Mouse (Mus musculus) heart, embryonic 12.5 days (tissue): Measurements from ENCODE around the gene Gm21985. TPM values are rescaled to one million over a fixed set of nuclear protein-coding genes. Genes with fewer than 3 reads are reported as not detected.

Source experiments
- ATAC-seq: fragments of 200-750 bp; cut with Nextera tagmentation; 2 replicates; pipeline ENCODE4 v1.8.0; 2017; ENCODE audit warnings: moderate TSS enrichment, moderate library complexity; ENCODE audit not compliant: insufficient number of reproducible peaks, low FRiP score
- H3K27ac ChIP-seq: fragments of 300-500 bp; sonication (generic); 2 replicates; pipeline ENCODE4 v1.5.1; 2016; ENCODE audit warnings: mild to moderate bottlenecking, moderate library complexity; ENCODE audit not compliant: poor library complexity, severe bottlenecking
- H3K27me3 ChIP-seq: fragments of 300-500 bp; sonication (generic); replicated peaks from 2 replicates; pipeline ENCODE4 v1.6.1; 2016; ENCODE audit warnings: mild to moderate bottlenecking, moderate library complexity
- H3K36me3 ChIP-seq: fragments of 300-500 bp; sonication (generic); 2 replicates; pipeline ENCODE4 v1.6.1; 2016; ENCODE audit warnings: mild to moderate bottlenecking, moderate library complexity
- H3K4me1 ChIP-seq: fragments of 300-500 bp; sonication (generic); replicated peaks from 2 replicates; pipeline ENCODE4 v1.6.1; 2016; ENCODE audit warnings: mild to moderate bottlenecking
- H3K4me2 ChIP-seq: fragments of 300-500 bp; sonication (generic); 2 replicates; pipeline ENCODE4 v1.6.1; 2016; ENCODE audit warnings: mild to moderate bottlenecking, moderate library complexity
- H3K4me3 ChIP-seq: fragments of 300-500 bp; sonication (generic); 2 replicates; pipeline ENCODE4 v1.5.1; 2016; ENCODE audit warnings: mild to moderate bottlenecking
- H3K9ac ChIP-seq: fragments of 300-500 bp; sonication (generic); 2 replicates; pipeline ENCODE4 v1.6.1; 2016; ENCODE audit warnings: mild to moderate bottlenecking, moderate library complexity
- H3K9me3 ChIP-seq: fragments of 300-500 bp; sonication (generic); replicated peaks from 2 replicates; pipeline ENCODE4 v1.6.1; 2016; ENCODE audit warnings: mild to moderate bottlenecking, moderate library complexity
- WGBS: fragments of 180-500 bp; shearing (Covaris S2); methylation state at CpG from one replicate; pipeline ENCODE4 v1.1.7; 2016; 5-methylcytosine and 5-hydroxymethylcytosine counted together
- polyA plus RNA-seq: library from polyadenylated mRNA; unstranded; fragments of >200 nt; fragmentation: Nextera tagmentation; extraction: Ambion mirVana; gene quantifications from 2 replicates; pipeline ENCODE4 v1.2.1, GENCODE M21; 2016

Gm21985 gene
- not detected in 2 replicates for polyA plus RNA-seq

DNA sequence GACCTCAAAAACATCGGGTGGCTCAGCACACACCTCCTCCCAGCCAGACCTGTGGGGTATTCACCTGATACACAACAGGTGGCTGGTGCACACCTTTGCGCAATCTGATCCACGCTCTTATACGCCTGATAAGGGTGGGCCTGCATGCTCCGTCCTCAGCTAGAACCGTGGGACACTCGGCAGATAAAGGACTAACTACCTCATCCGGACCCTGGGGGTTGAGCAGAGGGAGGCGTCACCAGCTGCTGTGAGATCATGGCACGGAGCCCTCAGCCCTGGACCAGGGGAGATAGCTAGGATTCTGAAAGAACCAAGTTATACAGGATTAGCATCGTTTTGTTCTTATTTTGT lies at the start of gene Gm21985:
Gm21985 (plus strand) TSS at position 73 of the 351 bp plus-strand sequence.
- 1% methylated on average over 11 of the region's 11 CpGs for WGBS
- H3K4me2 ChIP-seq: peak within 1 kb of the TSS; percentile 89
- peaks cover 31% of the 10 kb centered on the region for H3K4me1 ChIP-seq
- peak within 1 kb of the TSS; percentile 91 for H3K9ac ChIP-seq
- H3K27ac ChIP-seq: peak within 1 kb of the TSS; percentile 95
- no peaks in the 10 kb centered on the region for H3K36me3 ChIP-seq
- no peaks in the 10 kb centered on the region for H3K9me3 ChIP-seq
- peak; percentile 71 for ATAC-seq
- H3K4me3 ChIP-seq: peak within 1 kb of the TSS; percentile 76
- no peaks in the 10 kb centered on the region for H3K27me3 ChIP-seq

- Histone ChIP-seq H3K4me1 (no peaks in the 10 kb centered on the region), H3K9me3 (no peaks in the 10 kb centered on the region), H3K4me3 (no peak overlapping the region), H3K9ac (no peak overlapping the region), H3K36me3 (no peaks in the 10 kb centered on the region), H3K27me3 (no peaks in the 10 kb centered on the region), H3K27ac (no peak overlapping the region), H3K4me2 (no peak overlapping the region)
- no peak for ATAC-seq
- 68% methylated on average over 6 of the region's 6 CpGs for WGBS
Measured at GRCm38 (mm10) chr2:112217614-112218013, 48.5 kb upstream of the Gm21985 start.

- H3K9me3 ChIP-seq: no peaks in the 10 kb centered on the region
- no peaks in the 10 kb centered on the region for H3K36me3 ChIP-seq
- H3K4me1 ChIP-seq: no peaks in the 10 kb centered on the region
- no peak overlapping the region for H3K4me2 ChIP-seq
- ATAC-seq: no peak
- H3K27ac ChIP-seq: no peak overlapping the region
- H3K9ac ChIP-seq: no peak overlapping the region
- H3K4me3 ChIP-seq: no peak overlapping the region
- WGBS: 74% methylated on average over 5 of the region's 5 CpGs
- H3K27me3 ChIP-seq: no peaks in the 10 kb centered on the region
Measured at GRCm38 (mm10) chr2:112220880-112221279, 45.2 kb upstream of the Gm21985 start.

- no peaks in the 10 kb centered on the region for H3K36me3 ChIP-seq
- no peaks in the 10 kb centered on the region for H3K4me1 ChIP-seq
- no peak overlapping the region for H3K27ac ChIP-seq
- no peak for ATAC-seq
- WGBS: 48% methylated on average over 5 of the region's 5 CpGs
- no peak overlapping the region for H3K9ac ChIP-seq
- no peak overlapping the region for H3K4me3 ChIP-seq
- no peaks in the 10 kb centered on the region for H3K27me3 ChIP-seq
- no peak overlapping the region for H3K4me2 ChIP-seq
- no peaks in the 10 kb centered on the region for H3K9me3 ChIP-seq
Measured at GRCm38 (mm10) chr2:112222607-112223006, 43.5 kb upstream of the Gm21985 start.

GRCm38 (mm10) chr2:112224356-112224755 lies 41.8 kb upstream of the Gm21985 start:
- no peak for ATAC-seq
- WGBS: 51% methylated on average over 4 of the region's 4 CpGs
- no peaks in the 10 kb centered on the region for H3K27me3 ChIP-seq

DNA sequence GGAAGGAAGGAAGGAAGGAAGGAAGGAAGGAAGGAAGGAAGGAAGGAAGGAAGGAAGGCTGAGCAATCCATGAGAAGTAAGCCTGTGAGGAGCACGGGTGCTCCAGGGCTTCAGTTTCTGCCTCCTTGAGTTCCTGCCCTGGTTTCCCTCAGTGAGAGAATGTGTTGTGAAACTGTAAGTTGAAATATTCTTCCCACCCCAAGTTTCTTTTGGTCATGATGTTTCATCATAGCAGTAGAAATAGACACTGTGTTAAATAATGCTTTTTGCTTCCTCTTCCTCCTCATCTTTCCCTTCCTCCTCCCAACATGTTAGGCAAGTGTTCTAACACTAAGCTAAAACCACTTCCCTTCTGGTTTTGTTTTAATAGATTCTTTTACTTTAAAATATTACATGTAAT lies 33.5 kb upstream of the Gm21985 start:
- 81% methylated on average over 1 of the region's 1 CpGs for WGBS
- Histone ChIP-seq H3K9me3 (no peaks in the 10 kb centered on the region), H3K27me3 (no peaks in the 10 kb centered on the region), H3K4me2 (no peak overlapping the region), H3K4me3 (no peak overlapping the region), H3K4me1 (no peaks in the 10 kb centered on the region), H3K9ac (no peak overlapping the region), H3K36me3 (no peaks in the 10 kb centered on the region), H3K27ac (no peak overlapping the region)
- ATAC-seq: no peak

More at GRCm38 (mm10) chr2:112224356-112224755, 41.8 kb upstream of the Gm21985 start:
- Histone ChIP-seq H3K4me3 (no peak overlapping the region), H3K4me2 (no peak overlapping the region), H3K9me3 (no peaks in the 10 kb centered on the region), H3K27ac (no peak overlapping the region), H3K9ac (no peak overlapping the region), H3K36me3 (no peaks in the 10 kb centered on the region), H3K4me1 (no peaks in the 10 kb centered on the region)

DNA sequence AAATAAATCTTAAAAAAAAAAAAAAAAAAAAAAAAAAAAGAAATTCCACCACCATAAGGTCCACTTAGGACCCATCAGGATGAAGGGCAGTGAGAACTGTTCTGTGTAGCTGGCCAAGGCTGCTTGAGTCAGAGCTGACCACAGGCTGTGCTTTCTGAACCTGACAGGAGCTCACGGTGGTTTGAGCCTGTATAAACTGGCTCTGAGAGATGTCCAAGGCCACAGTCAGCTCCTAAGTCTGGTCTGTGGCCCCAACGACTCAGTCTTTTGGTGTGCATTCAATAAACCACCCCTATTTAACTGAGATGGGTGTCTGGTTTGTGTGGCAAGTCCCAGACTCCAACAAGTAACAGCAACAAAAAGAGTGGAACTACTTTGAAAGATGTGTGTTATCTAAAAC lies 29.5 kb upstream of the Gm21985 start:
- no peak overlapping the region for H3K4me2 ChIP-seq
- WGBS: 78% methylated on average over 2 of the region's 2 CpGs
- no peak overlapping the region for H3K9ac ChIP-seq
- peaks cover 14% of the 10 kb centered on the region for H3K4me1 ChIP-seq
- ATAC-seq: no peak
- H3K9me3 ChIP-seq: no peaks in the 10 kb centered on the region
- H3K27me3 ChIP-seq: no peaks in the 10 kb centered on the region
- no peak overlapping the region for H3K4me3 ChIP-seq
- no peaks in the 10 kb centered on the region for H3K36me3 ChIP-seq
- H3K27ac ChIP-seq: no peak overlapping the region

DNA sequence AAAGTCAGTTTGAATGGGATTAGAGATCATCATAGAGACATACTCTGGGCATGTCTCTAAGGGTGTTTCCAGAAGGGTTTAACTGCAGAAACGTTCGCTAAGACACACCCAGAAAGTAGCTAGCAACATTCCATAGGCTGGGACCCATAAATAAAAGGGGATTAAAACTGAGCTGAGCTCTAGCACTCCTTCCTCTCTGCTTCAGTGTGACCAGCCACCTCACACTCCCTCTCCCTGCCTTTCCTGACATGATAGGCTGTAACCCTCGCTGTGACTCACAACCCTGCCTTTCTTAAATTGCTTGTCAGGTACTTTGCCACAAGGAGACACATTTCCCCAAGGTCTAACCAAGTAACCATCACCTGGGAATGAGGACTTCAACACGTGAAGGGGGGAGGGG lies 28.1 kb upstream of the Gm21985 start:
- H3K4me1 ChIP-seq: peaks cover 14% of the 10 kb centered on the region
- 4% methylated on average over 4 of the region's 4 CpGs for WGBS
- H3K9me3 ChIP-seq: no peaks in the 10 kb centered on the region
- peak overlapping the region; percentile 83; the same call in 1 of the 2 replicates for H3K4me2 ChIP-seq
- ATAC-seq: no peak
- H3K36me3 ChIP-seq: peaks cover 5% of the 10 kb centered on the region; the same call in 1 of the 2 replicates
- H3K4me3 ChIP-seq: no peak overlapping the region
- no peak overlapping the region for H3K9ac ChIP-seq
- no peaks in the 10 kb centered on the region for H3K27me3 ChIP-seq
- no peak overlapping the region for H3K27ac ChIP-seq

DNA sequence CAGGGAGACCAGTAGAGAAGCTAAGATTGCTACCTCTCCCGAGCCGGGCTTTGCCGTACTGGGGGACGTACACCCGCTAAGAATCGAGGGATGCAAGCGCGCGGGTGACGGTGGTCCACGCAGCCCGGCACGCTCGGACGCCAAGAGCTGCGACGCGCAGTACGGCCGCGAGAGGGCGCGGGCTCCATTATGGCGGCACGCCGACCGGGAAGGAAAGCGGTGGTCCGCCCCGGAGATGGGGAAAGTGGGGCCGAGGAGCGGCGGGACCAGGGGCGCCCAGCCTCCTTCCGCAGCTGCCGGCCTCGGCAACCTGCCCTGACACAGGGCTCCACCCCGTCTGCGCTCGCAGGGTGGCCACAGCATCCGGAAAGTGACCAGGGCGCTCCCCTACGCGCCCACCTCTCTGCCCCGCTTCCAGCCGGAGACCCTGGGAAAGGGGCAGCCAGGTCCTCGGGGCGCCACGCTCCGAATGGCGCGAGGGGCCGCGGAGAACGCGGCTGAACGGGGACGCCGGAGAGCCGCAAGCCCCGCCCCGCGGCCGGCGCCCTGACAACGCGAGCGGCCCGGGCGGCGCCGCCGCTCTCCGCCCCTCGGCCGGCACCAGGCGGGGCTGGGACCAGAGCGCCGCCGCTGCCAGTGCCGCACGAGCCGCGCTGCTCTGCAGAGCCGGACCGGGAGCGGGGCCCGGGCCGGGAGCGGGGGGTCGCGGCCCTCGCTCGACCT lies 26.7 kb upstream of the Gm21985 start, which contains the start of gene Lpcat4:
Lpcat4 (plus strand) TSS at position 257 of the 723 bp plus-strand sequence.
- WGBS: 4% methylated on average over 81 of the region's 94 CpGs
- H3K36me3 ChIP-seq: peaks cover 18% of the 10 kb centered on the region

GRCm38 (mm10) chr2:112239935-112240721 lies 26.0 kb upstream of the Gm21985 start:
- Histone ChIP-seq H3K4me3 (peak overlapping the region; percentile 87), H3K36me3 (peaks cover 22% of the 10 kb centered on the region), H3K9ac (peak overlapping the region; percentile 85), H3K27me3 (no peaks in the 10 kb centered on the region), H3K27ac (peak overlapping the region; percentile 89), H3K4me2 (peak overlapping the region; percentile 83), H3K9me3 (no peaks in the 10 kb centered on the region), H3K4me1 (peaks cover 14% of the 10 kb centered on the region)
- ATAC-seq: peak; percentile 27; the same call in 1 of the 2 replicates
- under 1% methylated on average over 28 of the region's 28 CpGs for WGBS

More for the DNA sequence above, 26.7 kb upstream of the Gm21985 start, which contains the start of gene Lpcat4:
- Histone ChIP-seq H3K9me3 (no peaks in the 10 kb centered on the region), H3K4me2 (peak within 1 kb of the TSS; percentile 83), H3K4me3 (peak within 1 kb of the TSS; percentile 87), H3K9ac (peak within 1 kb of the TSS; percentile 85), H3K27me3 (no peaks in the 10 kb centered on the region), H3K4me1 (peaks cover 14% of the 10 kb centered on the region), H3K27ac (peak within 1 kb of the TSS; percentile 89)
- ATAC-seq: peak; percentile 89

DNA sequence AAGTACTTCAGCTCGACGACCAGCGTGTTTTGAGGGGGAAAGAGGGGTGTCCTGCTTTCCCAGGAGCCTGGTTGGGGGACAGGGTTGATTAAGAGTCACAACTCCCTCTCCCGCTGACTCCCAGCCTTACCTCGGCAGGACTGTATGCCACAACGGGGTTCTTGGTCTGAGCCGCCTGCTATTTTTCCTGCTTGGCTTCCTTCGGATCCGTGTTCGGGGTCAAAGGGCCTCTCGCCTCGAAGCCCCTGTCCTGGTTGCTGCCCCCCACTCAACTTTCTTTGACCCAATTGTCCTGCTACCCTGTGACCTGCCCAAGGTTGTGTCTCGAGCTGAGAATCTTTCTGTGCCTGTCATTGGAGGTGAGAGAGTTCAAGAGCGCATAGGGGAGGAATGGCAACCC lies 24.3 kb upstream of the Gm21985 start:
- no peak for ATAC-seq
- 76% methylated on average over 14 of the region's 14 CpGs for WGBS
- no peaks in the 10 kb centered on the region for H3K27me3 ChIP-seq
- no peak overlapping the region for H3K4me2 ChIP-seq
- H3K27ac ChIP-seq: no peak overlapping the region
- H3K4me1 ChIP-seq: peaks cover 14% of the 10 kb centered on the region
- H3K4me3 ChIP-seq: no peak overlapping the region
- no peak overlapping the region for H3K9ac ChIP-seq
- peaks cover 33% of the 10 kb centered on the region for H3K36me3 ChIP-seq
- H3K9me3 ChIP-seq: no peaks in the 10 kb centered on the region
